Mouse (Mus musculus) thymus, postnatal 25 days (tissue): ENCODE results near the gene Togaram2.
"Not testable (repeated sequence)": the region's sequence is repeated elsewhere in the genome, so short reads cannot be mapped to it uniquely, and the experiment has no call there.

Source experiments
- DNase-seq: peaks from one replicate; pipeline ENCODE4 v3.0.0; 2022

Togaram2 gene

GRCm38 (mm10) chr17:71742935-71743334 is 69.9 kb downstream of the Togaram2 start:
- DNase-seq, result no peak

- DNase-seq, result no peak
Measured at GRCm38 (mm10) chr17:71746114-71746513, 73.1 kb downstream of the Togaram2 start.

- DNase-seq, result no peak
Measured at GRCm38 (mm10) chr17:71747561-71747960, 74.5 kb downstream of the Togaram2 start.

GRCm38 (mm10) chr17:71749616-71750168 is 76.6 kb downstream of the Togaram2 start:
- no peak for DNase-seq

DNA sequence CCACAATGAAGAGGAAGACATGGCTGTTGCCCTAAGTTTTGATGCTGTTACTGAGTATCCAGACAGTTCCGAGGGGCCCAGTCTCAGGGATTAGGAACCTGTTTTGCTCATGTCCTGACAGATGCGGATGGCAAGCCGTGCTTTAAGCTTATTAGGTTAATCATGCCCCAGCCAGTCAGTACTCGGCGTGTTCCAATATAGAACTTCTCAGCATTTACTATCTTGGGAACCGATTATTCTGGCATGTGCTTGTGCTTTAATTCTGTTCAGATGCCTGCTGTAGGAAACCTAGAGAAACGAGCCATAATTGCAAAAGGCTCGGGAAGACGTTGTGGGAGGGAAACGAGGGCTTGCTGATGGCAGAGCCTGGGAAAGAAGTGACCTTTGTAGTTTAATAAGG is 79.8 kb downstream of the Togaram2 start, which contains the start of gene Pcare:
TSS of gene Pcare (minus strand) at position 64 of the 400 bp plus-strand sequence.
- DNase-seq, result no peak

GRCm38 (mm10) chr17:71760536-71760935 is 87.5 kb downstream of the Togaram2 start:
- no peak for DNase-seq

DNA sequence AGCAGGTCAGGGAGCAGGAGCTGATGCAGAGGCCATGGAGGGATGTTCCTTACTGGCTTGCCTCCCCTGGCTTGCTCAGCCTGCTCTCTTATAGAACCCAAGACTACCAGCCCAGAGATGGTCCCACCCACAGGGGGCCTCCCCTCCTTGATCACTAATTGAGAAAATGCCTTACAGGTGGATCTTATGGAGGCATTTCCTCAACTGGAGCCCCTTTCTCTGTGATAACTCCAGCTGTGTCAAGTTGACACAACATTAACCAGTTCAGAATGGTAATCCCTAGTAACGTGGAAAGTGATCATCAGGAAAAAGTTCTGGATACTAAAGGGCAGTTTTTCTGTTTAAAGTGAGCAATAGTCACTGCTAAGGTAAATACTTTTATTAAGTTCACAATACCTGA is 95.1 kb downstream of the Togaram2 start, which contains the start of gene Clip4:
TSS of gene Clip4 (plus strand) at position 301 of the 400 bp plus-strand sequence.
- DNase-seq, result not testable (repeated sequence)

DNA sequence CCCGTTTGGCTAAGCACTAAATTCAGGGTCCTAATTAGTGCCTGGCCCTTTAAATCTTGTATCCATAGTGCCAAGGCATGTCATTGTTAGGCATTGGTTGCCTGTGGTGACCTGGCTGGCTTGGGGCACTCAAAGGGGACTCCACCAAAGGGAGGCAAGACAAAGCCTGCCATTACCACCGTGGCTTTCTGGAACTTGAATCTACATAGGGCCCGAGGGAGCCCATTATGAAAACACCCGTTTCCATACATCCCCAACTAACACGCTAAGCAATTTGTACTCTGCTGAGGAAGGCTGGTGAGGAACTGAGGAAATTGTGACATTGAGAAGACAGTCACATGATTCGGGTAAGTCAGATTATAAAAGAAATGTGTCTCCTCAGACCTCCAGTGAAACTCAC is 96.5 kb downstream of the Togaram2 start:
- no peak for DNase-seq

DNA sequence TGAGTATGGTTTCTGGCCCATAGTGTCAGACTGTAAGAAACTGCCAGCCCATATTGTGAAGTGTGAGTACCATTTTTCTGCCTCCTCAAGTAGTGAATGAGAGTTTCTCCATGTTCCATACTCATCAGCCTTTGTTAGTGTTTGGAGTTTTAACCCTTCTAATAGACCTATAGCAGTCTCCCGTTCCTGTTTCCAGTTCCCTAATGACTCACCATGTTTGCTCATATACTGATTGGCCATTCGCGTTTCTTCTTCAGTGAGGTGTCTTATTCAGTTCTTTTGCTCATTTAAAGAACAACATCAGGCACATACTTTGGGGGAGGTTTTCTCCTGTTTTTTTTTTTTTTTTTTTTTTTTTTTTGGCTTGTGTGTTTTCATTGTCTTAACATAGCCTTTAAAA is 97.6 kb downstream of the Togaram2 start:
- DNase-seq, result no peak

DNA sequence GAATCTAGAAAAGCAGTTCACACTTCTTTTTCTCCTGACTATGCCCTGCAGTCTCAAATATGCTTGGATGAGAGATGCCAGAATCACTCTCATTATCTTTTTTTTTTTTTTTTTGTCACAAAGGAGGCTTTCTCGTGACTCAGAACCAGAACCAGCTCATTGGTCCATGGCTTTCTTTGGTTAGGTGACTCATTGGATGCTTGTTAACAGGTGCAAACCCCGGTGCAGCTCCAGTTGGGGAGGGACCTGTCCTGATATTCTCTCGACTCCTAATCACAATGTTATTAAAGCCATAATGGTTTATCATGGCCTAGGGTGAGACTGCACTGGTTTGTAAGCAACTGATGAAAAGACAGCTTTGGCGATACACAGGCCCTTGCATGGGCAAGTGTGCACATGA is 101.1 kb downstream of the Togaram2 start:
- DNase-seq, result no peak

DNA sequence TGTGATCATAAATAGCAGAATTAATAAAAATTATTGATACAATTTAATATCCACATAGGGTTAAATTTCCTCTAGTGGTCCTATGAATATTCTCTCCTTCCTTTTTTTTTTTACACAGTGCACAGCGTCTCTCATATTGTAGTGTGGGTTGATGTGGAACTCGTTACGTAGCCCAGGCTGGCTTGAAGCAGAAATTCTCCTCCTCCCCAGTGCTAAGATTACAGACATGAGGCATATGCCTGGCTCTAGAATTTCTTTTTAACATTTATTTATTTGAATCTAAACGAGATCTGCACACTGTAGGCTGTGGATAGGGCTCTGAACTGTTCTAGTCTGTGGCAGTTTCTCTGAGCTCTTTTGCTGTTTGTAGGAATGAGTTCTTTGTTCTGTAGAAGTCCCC is 102.2 kb downstream of the Togaram2 start:
- DNase-seq, result no peak

DNA sequence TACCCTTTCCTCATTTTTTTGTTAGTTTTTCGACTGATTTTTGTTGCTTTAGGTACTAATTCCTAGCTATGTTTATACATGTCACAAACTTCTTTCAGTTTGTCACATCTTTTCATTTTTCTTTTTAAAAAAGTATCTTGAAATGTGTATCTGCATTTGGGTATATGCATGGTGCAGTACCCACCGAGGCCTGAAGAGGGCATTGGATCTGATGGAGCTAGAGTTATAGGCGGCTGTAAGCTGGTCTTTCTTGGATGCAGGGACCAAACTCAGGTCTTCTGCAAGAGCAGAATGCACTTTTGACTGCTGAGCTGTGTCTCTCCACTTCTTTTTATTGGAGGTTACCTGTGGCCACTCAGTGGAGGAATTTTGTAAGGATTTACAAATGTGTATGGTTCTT is 105.6 kb downstream of the Togaram2 start:
- DNase-seq, result no peak
